In genomic region chr3:145985333-145985925, GRCm38 (mm10) we compare ENCODE assay signal across 19 mouse cellular contexts. TPM values are rescaled to one million over a fixed set of nuclear protein-coding genes. Genes with fewer than 3 reads are reported as not detected.
DNase-seq lines count a peak whose midpoint lies in the region; ATAC-seq lines count a peak whose summit lies in the region.
"Had no signal": no experiment of that assay in that cellular context is flagged by ENCODE, and none has a peak within 500 bp of the region (broad histone marks: within the 10 kb centered on the region; RNA-seq: fewer than 3 reads in every experiment).

No protein-coding gene starts in this region.

- peak overlapping the region; percentile 56 for H3K27ac ChIP-seq in lung, embryonic 15.5 days
- H3K27ac ChIP-seq: embryonic facial prominence, embryonic 10.5 days; hindbrain, embryonic 13.5 days; kidney, postnatal 0 days; left cerebral cortex, adult 2 months; liver, embryonic 13.5 days; midbrain, embryonic 12.5 days had no signal

- DNase-seq in gastrocnemius, postnatal 25 days = peak; percentile 1
- DNase-seq in gastrocnemius, postnatal 4 days (ENCODE audit: low spot score in 2 of 2) = no peak
- DNase-seq in lung, postnatal 14 days = no peak
- DNase-seq in kidney, adult 8-10 months = no peak
- no peak for DNase-seq in ovary, postnatal 10 days (ENCODE audit: low spot score)
- DNase-seq: adrenal gland, adult 8-10 months; cerebellum, adult 11-12 months; cerebellum, postnatal 10 days; kidney, adult 18-20 months; liver, embryonic 13.5 days; thymus, adult 2 months had no signal

- WGBS in lung, embryonic 15.5 days = 44% methylated on average over 7 of the region's 7 CpGs

- H3K27me3 ChIP-seq in lung, embryonic 15.5 days = no peaks in the 10 kb centered on the region

- no peak overlapping the region for H3K4me3 ChIP-seq in lung, embryonic 15.5 days
- H3K4me3 ChIP-seq: embryonic facial prominence, embryonic 10.5 days; hindbrain, embryonic 13.5 days; left cerebral cortex, adult 2 months; liver, embryonic 13.5 days; midbrain, embryonic 12.5 days had no signal

- H3K9ac ChIP-seq in lung, embryonic 15.5 days = no peak overlapping the region
- H3K9ac ChIP-seq: hindbrain, embryonic 13.5 days; liver, embryonic 13.5 days; midbrain, embryonic 12.5 days had no signal

- no peak overlapping the region for H3K4me2 ChIP-seq in lung, embryonic 15.5 days
- H3K4me2 ChIP-seq: hindbrain, embryonic 13.5 days; liver, embryonic 13.5 days; midbrain, embryonic 12.5 days had no signal

- H3K9me3 ChIP-seq in lung, embryonic 15.5 days = no peaks in the 10 kb centered on the region
- H3K9me3 ChIP-seq: embryonic facial prominence, embryonic 10.5 days; hindbrain, embryonic 13.5 days; liver, embryonic 13.5 days; midbrain, embryonic 12.5 days had no signal

- H3K36me3 ChIP-seq in lung, embryonic 15.5 days = no peaks in the 10 kb centered on the region
- H3K36me3 ChIP-seq: embryonic facial prominence, embryonic 10.5 days; hindbrain, embryonic 13.5 days; liver, embryonic 13.5 days; midbrain, embryonic 12.5 days had no signal

- no peak for ATAC-seq in lung, embryonic 15.5 days (ENCODE audit: borderline replicate concordance, extremely low read depth, low FRiP score, low TSS enrichment)
- peak; percentile 54 for ATAC-seq in granulocyte monocyte progenitor cell, adult 5-6 weeks (replicated peaks; ENCODE audit: poor library complexity, severe bottlenecking)
- peak; percentile 13; the same call in 1 of the 2 replicates for ATAC-seq in megakaryocyte progenitor cell, adult 5-6 weeks (replicated peaks; ENCODE audit: poor library complexity)

- H3K4me1 ChIP-seq in lung, embryonic 15.5 days = peaks cover 31% of the 10 kb centered on the region

RNA-seq across cellular contexts. Expression of gene Syde2, which starts 2.2 kb away (rescaled TPM):
- total RNA-seq in gastrocnemius, postnatal 25 days (2021) = 1 to 10 TPM in 1 of 2 experiments, under 1 TPM in 1; 0.92 to 1.2 TPM
- total RNA-seq in gastrocnemius, postnatal 4 days (2021) = 1 to 10 TPM; 4.8 to 5.0 TPM
- polyA plus RNA-seq in lung, embryonic 15.5 days (2015; fragmentation: Nextera tagmentation; extraction: Ambion mirVana) = 1.8 and 2.3 TPM in 2 replicates
- total RNA-seq in granulocyte monocyte progenitor cell, adult 5-6 weeks (2014; fragmentation: Nextera tagmentation) = 2.3 and 5.3 TPM in 2 replicates
- total RNA-seq in granulocyte monocyte progenitor cell, adult 5-6 weeks (2017) = 2.7 and 3.6 TPM in 2 replicates
- 3.7 and 4.9 TPM in 2 replicates for total RNA-seq in megakaryocyte progenitor cell, adult 5-6 weeks (2015)
- 3.2 and 5.0 TPM in 2 replicates for total RNA-seq in megakaryocyte progenitor cell, adult 5-6 weeks (2017)

RNA-seq across cellular contexts. Expression of gene 2410004B18Rik, which starts 47.6 kb away (rescaled TPM):
- 10 to 100 TPM; 14.3 to 17.9 TPM for total RNA-seq in gastrocnemius, postnatal 25 days (2021)
- 10 to 100 TPM; 15.0 to 22.4 TPM for total RNA-seq in gastrocnemius, postnatal 4 days (2021)
- 50.4 and 52.4 TPM in 2 replicates for polyA plus RNA-seq in lung, embryonic 15.5 days (2015; fragmentation: Nextera tagmentation; extraction: Ambion mirVana)
- total RNA-seq in granulocyte monocyte progenitor cell, adult 5-6 weeks (2014; fragmentation: Nextera tagmentation) = 9.7 and 16.0 TPM in 2 replicates
- total RNA-seq in granulocyte monocyte progenitor cell, adult 5-6 weeks (2017) = 15.9 and 18.6 TPM in 2 replicates
- total RNA-seq in megakaryocyte progenitor cell, adult 5-6 weeks (2015) = 25.3 and 42.3 TPM in 2 replicates
- 13.3 and 14.0 TPM in 2 replicates for total RNA-seq in megakaryocyte progenitor cell, adult 5-6 weeks (2017)
